Mouse (Mus musculus) cerebellum, adult 2 months (tissue): ENCODE results near the gene Fkbp2.

Experiments used
- CTCF ChIP-seq: fragments of 200-500 bp; IDR thresholded peaks from 2 replicates; pipeline ENCODE4 v1.5.1; 2011; ENCODE audit warnings: low read depth, mild to moderate bottlenecking, control low read depth, low read length, moderate library complexity, borderline replicate concordance; ENCODE audit not compliant: insufficient read depth
- POLR2A ChIP-seq: fragments of 200-500 bp; IDR thresholded peaks from 2 replicates; pipeline ENCODE4 v1.6.1; 2011; ENCODE audit warnings: low read length, control low read depth, borderline replicate concordance; ENCODE audit not compliant: insufficient read depth

DNA sequence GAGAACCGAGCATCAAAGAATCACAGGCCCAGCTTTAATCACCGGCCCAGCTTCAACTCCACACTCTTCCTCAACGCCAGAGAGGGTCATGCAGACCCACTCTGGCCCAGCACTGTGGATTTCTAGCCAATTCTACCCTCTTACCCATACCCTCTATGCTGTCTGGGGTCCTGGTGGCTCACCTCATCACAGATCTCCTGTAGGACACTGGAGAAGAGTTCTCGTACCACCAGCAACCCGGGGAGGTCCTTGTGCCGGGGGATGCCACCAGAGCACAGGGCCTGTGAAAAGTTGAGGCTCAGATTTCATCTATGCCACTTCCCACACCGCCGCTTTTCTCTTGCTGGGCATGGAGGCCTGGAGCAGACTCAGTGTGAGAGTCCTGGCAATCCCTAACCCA, 14.2 kb upstream of the Fkbp2 start:
- TF ChIP-seq POLR2A (no peak), CTCF (no peak)
